Mouse (Mus musculus): ENCODE data around the gene Rell1.

Gene Rell1

GRCm38 (mm10) chr5:63891912-63892311 lies 76.8 kb downstream of the Rell1 start:
- DNase-seq = no peak

- DNase-seq = no peak
Observed at GRCm38 (mm10) chr5:63891241-63891640, 77.5 kb downstream of the Rell1 start.

DNA sequence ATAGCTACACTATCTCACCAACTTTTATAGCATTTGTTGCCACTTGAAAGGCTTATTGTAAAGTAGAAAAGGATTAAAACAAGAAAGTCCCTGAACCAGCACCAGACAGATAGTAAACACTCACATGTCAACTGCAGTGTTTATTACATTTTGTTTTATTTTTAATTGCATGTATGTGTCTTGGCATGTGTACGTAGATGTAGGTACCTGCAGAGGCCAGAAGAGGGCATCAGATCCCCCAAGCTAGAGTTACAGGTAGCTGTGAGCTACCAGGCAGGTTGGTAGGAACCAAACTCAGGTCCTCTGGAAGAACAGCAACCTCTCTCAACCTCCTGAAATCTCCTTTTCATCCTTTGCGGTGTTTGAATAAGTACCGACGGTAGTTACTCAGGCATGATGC lies 81.6 kb downstream of the Rell1 start:
- no peak for DNase-seq

DNA sequence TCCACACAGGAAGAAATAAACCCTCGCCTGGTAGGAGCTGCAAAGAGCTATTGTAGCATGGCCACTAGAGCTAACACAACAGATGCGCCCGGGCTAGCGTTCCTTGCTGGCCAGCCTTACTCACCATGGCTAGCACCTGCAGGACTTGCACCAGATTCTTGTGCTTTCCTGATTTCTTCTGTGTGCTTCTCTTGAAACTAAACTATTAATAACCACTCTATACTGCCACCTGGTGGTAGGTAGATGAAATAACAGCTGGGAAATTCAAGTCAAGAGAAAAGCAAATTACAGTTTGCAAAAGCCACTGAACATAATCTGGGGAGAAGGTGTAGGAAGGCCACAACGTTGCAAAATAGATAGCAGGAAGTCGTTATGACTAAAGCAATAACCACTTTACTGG lies 82.0 kb downstream of the Rell1 start:
- no peak for DNase-seq

DNA sequence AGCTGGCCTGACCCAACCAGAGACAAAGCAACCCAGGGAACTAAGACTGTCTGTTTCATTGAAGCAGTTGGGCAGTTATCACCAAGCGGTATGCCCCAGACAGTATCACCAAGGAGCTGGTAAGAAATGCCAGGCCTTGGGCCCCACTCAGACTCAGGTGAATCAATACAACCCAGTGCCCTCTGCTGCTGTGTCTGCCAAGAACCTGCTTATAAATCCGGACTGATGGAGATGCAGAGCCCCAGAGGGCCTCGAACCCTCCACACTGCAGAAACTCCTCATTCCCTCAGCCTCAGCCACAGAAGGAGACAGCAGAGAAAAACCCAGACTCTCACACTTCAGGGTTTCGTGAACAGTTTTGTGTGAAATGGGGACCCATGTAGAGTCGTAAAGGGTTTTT lies 82.4 kb downstream of the Rell1 start:
- DNase-seq = no peak

GRCm38 (mm10) chr5:63879026-63879425 lies 89.7 kb downstream of the Rell1 start:
- no peak for DNase-seq

- DNase-seq = no peak
Observed at GRCm38 (mm10) chr5:63876081-63876480, 92.6 kb downstream of the Rell1 start.

DNA sequence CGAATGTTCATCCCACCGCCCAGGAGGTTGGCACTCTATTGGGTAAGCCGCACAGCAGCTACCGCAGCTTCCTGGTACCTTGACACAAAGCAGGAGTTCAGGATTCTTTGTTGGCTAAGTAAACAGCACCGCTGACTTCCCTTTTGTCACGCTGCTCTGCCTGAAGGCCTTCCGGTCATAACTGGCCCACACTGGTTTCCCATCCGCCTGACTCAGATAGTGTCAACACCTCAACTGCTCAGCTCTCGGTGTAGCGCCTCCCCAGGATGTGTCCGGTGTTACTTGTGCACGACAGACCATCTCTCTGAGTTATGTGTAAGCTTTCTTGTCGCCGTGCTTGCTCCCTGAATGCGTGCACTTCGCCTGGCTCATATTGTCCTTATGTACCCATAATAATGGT lies 93.8 kb downstream of the Rell1 start:
- no peak for DNase-seq

- peak; percentile 10 for DNase-seq
Observed at GRCm38 (mm10) chr5:63872176-63872932, 96.3 kb downstream of the Rell1 start.

DNA sequence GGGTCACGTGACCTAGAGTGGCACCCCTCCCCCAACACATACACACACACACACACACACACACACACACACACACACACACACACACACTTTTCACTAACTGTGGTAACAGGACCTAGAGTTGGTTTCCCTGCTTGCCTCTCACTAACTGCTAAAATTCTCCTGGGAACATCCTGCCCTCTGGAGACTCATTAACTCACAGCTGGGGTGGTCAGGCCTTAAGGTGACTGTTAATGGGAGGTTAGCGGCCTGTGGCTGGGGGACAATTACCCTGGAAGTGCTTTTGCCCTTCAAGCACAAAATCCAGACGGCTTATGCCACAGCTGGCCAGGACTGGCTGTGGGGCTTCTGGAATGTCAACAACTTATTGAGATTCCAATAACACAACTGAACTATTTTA lies 101.3 kb downstream of the Rell1 start:
- DNase-seq = no peak

DNA sequence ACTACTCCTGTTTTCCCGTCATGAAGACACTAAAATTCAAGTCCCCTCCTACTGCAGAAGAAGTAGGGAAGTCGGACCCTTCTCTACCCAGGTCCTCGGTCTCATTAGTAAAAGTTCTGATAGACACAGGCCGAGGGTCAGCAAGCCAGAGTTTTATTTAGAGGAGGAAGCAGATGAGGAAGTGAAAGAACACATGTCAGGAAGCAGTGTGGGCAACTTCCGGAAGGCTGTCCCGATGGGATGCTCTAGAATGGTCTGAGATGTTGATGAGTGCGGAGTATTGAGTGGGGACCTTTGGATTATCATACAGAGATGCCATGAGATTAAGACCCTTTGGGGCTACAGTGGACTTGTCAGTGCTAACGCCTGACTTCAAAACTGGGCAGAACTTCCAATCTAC lies 109.8 kb downstream of the Rell1 start:
- no peak for DNase-seq

All from right cerebral cortex, postnatal 25 days (tissue).